19 mouse cellular contexts compared by ENCODE assay signal in genomic region chr3:104298878-104299277, GRCm38 (mm10).
DNase-seq lines count a peak whose midpoint lies in the region; ATAC-seq and TF ChIP-seq lines count a peak whose summit lies in the region.
"Had no signal": no experiment of that assay in that cellular context is flagged by ENCODE, and none has a peak within 500 bp of the region (broad histone marks: within the 10 kb centered on the region; RNA-seq: fewer than 3 reads in every experiment).

No protein-coding gene starts in this region.

- peaks cover 22% of the 10 kb centered on the region for H3K4me1 ChIP-seq in forebrain, embryonic 15.5 days
- peaks cover 8% of the 10 kb centered on the region for H3K4me1 ChIP-seq in forebrain, embryonic 11.5 days (replicated peaks; ENCODE audit: control insufficient read depth, insufficient read depth, low read length)
- no peaks in the 10 kb centered on the region; the same call in none of the 2 replicates for H3K4me1 ChIP-seq in midbrain, embryonic 14.5 days (ENCODE audit: control insufficient read depth, insufficient read depth, low read length)
- peaks cover 45% of the 10 kb centered on the region for H3K4me1 ChIP-seq in midbrain, embryonic 10.5 days
- H3K4me1 ChIP-seq in kidney, embryonic 16.5 days (ENCODE audit: insufficient read depth, low read length), result peaks cover 20% of the 10 kb centered on the region

- WGBS in forebrain, embryonic 15.5 days, result 42% methylated on average over 4 of the region's 4 CpGs
- WGBS in forebrain, embryonic 11.5 days, result 55% methylated on average over 4 of the region's 4 CpGs
- WGBS in midbrain, embryonic 14.5 days, result 43% methylated on average over 4 of the region's 4 CpGs
- WGBS in midbrain, embryonic 10.5 days, result 57% methylated on average over 4 of the region's 4 CpGs
- WGBS in kidney, embryonic 16.5 days, result 58% methylated on average over 4 of the region's 4 CpGs

- no peak overlapping the region for H3K4me2 ChIP-seq in forebrain, embryonic 15.5 days (replicated peaks)
- no peak overlapping the region for H3K4me2 ChIP-seq in forebrain, embryonic 11.5 days (ENCODE audit: low read depth, low read length, severe bottlenecking)
- no peak overlapping the region for H3K4me2 ChIP-seq in midbrain, embryonic 14.5 days (ENCODE audit: low read length)
- no peak overlapping the region for H3K4me2 ChIP-seq in kidney, embryonic 16.5 days (replicated peaks; ENCODE audit: low read depth, low read length)
- H3K4me2 ChIP-seq: heart, embryonic 13.5 days had no signal

- H3K36me3 ChIP-seq in forebrain, embryonic 15.5 days, result no peaks in the 10 kb centered on the region
- no peaks in the 10 kb centered on the region for H3K36me3 ChIP-seq in forebrain, embryonic 11.5 days (ENCODE audit: control insufficient read depth, insufficient read depth, low read length)
- H3K36me3 ChIP-seq in midbrain, embryonic 14.5 days (ENCODE audit: control insufficient read depth, insufficient read depth, low read length), result no peaks in the 10 kb centered on the region
- no peaks in the 10 kb centered on the region for H3K36me3 ChIP-seq in midbrain, embryonic 10.5 days
- H3K36me3 ChIP-seq in kidney, embryonic 16.5 days (ENCODE audit: insufficient read depth, low read length), result no peaks in the 10 kb centered on the region
- H3K36me3 ChIP-seq: embryonic facial prominence, embryonic 10.5 days; heart, embryonic 13.5 days had no signal

- no peak overlapping the region for H3K27ac ChIP-seq in forebrain, embryonic 15.5 days (replicated peaks)
- no peak overlapping the region for H3K27ac ChIP-seq in forebrain, embryonic 11.5 days (ENCODE audit: low read depth, low read length)
- peak overlapping the region; percentile 8 for H3K27ac ChIP-seq in midbrain, embryonic 14.5 days (replicated peaks; ENCODE audit: low read depth, low read length)
- no peak overlapping the region for H3K27ac ChIP-seq in midbrain, embryonic 10.5 days (replicated peaks)
- H3K27ac ChIP-seq in kidney, embryonic 16.5 days (ENCODE audit: low read length), result no peak overlapping the region
- H3K27ac ChIP-seq: embryonic facial prominence, embryonic 10.5 days; heart, embryonic 13.5 days; macrophage had no signal

- no peak for TF ChIP-seq CTCF in brain, embryonic 14.5 days (IDR thresholded peaks at IDR 0.05; ENCODE audit: borderline replicate concordance, extremely low read depth, insufficient read depth, insufficient read length)

- no peaks in the 10 kb centered on the region for H3K9me3 ChIP-seq in forebrain, embryonic 15.5 days
- H3K9me3 ChIP-seq in forebrain, embryonic 11.5 days (ENCODE audit: control insufficient read depth, low read length), result no peaks in the 10 kb centered on the region
- no peaks in the 10 kb centered on the region for H3K9me3 ChIP-seq in midbrain, embryonic 14.5 days (ENCODE audit: control insufficient read depth, low read length)
- no peaks in the 10 kb centered on the region for H3K9me3 ChIP-seq in midbrain, embryonic 10.5 days (replicated peaks)
- no peaks in the 10 kb centered on the region for H3K9me3 ChIP-seq in kidney, embryonic 16.5 days (ENCODE audit: low read length)
- H3K9me3 ChIP-seq: embryonic facial prominence, embryonic 10.5 days; heart, embryonic 13.5 days had no signal

- H3K9ac ChIP-seq in forebrain, embryonic 15.5 days (replicated peaks), result no peak overlapping the region
- H3K9ac ChIP-seq in forebrain, embryonic 11.5 days (ENCODE audit: low read length), result no peak overlapping the region
- no peak overlapping the region for H3K9ac ChIP-seq in midbrain, embryonic 14.5 days (replicated peaks; ENCODE audit: low read length)
- H3K9ac ChIP-seq in kidney, embryonic 16.5 days (replicated peaks; ENCODE audit: low read length), result no peak overlapping the region
- H3K9ac ChIP-seq: heart, embryonic 13.5 days; liver, postnatal 0 days had no signal

- 0 out of 2 replicates have a peak, but pooled peaks have one; percentile 35 for ATAC-seq in forebrain, embryonic 15.5 days (replicated peaks)
- ATAC-seq in forebrain, embryonic 11.5 days (replicated peaks; ENCODE audit: low FRiP score), result no peak
- no peak for ATAC-seq in midbrain, embryonic 14.5 days (ENCODE audit: low FRiP score, low TSS enrichment)
- ATAC-seq in kidney, embryonic 16.5 days (ENCODE audit: low FRiP score, low TSS enrichment), result no peak
- ATAC-seq: intestine, embryonic 16.5 days; liver, postnatal 0 days had no signal

- H3K27me3 ChIP-seq in forebrain, embryonic 15.5 days, result no peaks in the 10 kb centered on the region
- H3K27me3 ChIP-seq in forebrain, embryonic 11.5 days (ENCODE audit: control insufficient read depth, insufficient read depth, low read length), result no peaks in the 10 kb centered on the region
- H3K27me3 ChIP-seq in midbrain, embryonic 14.5 days (ENCODE audit: control insufficient read depth, insufficient read depth, low read length), result no peaks in the 10 kb centered on the region
- no peaks in the 10 kb centered on the region for H3K27me3 ChIP-seq in midbrain, embryonic 10.5 days (ENCODE audit: low read depth, poor library complexity, severe bottlenecking)
- no peaks in the 10 kb centered on the region for H3K27me3 ChIP-seq in kidney, embryonic 16.5 days (ENCODE audit: insufficient read depth, low read length)
- H3K27me3 ChIP-seq: heart, embryonic 13.5 days had no signal

- TF ChIP-seq POLR2A in brain, embryonic 14.5 days (IDR thresholded peaks at IDR 0.05; ENCODE audit: borderline replicate concordance, extremely low read depth, insufficient read depth, insufficient read length, poor library complexity, severe bottlenecking), result no peak

- H3K4me3 ChIP-seq in forebrain, embryonic 15.5 days, result no peak overlapping the region
- no peak overlapping the region for H3K4me3 ChIP-seq in forebrain, embryonic 11.5 days (ENCODE audit: low read depth, low read length)
- H3K4me3 ChIP-seq in midbrain, embryonic 14.5 days (replicated peaks; ENCODE audit: low read depth, low read length), result no peak overlapping the region
- no peak overlapping the region for H3K4me3 ChIP-seq in midbrain, embryonic 10.5 days
- no peak overlapping the region for H3K4me3 ChIP-seq in kidney, embryonic 16.5 days (ENCODE audit: low read length)
- H3K4me3 ChIP-seq: embryonic facial prominence, embryonic 10.5 days; heart, embryonic 13.5 days had no signal

- DNase-seq in forebrain, embryonic 11.5 days (ENCODE audit: low spot score), result no peak
- DNase-seq in midbrain, embryonic 14.5 days, result no peak
- DNase-seq in midbrain, embryonic 10.5 days (ENCODE audit: low spot score), result no peak
- DNase-seq in brain, embryonic 14.5 days (ENCODE audit: low read depth), result peak; percentile 22
- peak; percentile 81 for DNase-seq in retina, postnatal 1 day
- no peak for DNase-seq in kidney, postnatal 25 days
- DNase-seq: adrenal gland, postnatal 14 days; cerebellum, postnatal 25 days; gastrocnemius, postnatal 25 days; kidney, postnatal 4 days; liver, postnatal 0 days; right cerebral cortex, postnatal 14 days; thymus, adult 18-20 months had no signal

Comparison
In these comparisons a context has a peak if more than half of its experiments do, and no peak if none do; other contexts are left out.
1. DNase-seq: peak in brain, embryonic 14.5 days (single experiment) and retina, postnatal 1 day (single experiment); none in forebrain, embryonic 11.5 days (single experiment), midbrain, embryonic 14.5 days (single experiment), midbrain, embryonic 10.5 days (single experiment) and kidney, postnatal 25 days (0 of 2).